Mouse (Mus musculus) ovary, postnatal 36 days (tissue): Measurements from ENCODE around the gene Rbm26.

Experiments
- DNase-seq: peaks from one replicate; pipeline ENCODE4 v3.0.0; 2022; ENCODE audit warnings: low spot score, mixed read lengths

Gene Rbm26

GRCm38 (mm10) chr14:105085332-105085993 lies 91.7 kb downstream of the Rbm26 start:
- no peak for DNase-seq

GRCm38 (mm10) chr14:105084757-105085330 lies 92.3 kb downstream of the Rbm26 start:
- DNase-seq, result no peak

- DNase-seq, result no peak
Observed at GRCm38 (mm10) chr14:105084106-105084505, 93.0 kb downstream of the Rbm26 start.

- DNase-seq, result no peak
Observed at GRCm38 (mm10) chr14:105074776-105075175, 102.4 kb downstream of the Rbm26 start.

- no peak for DNase-seq
Observed at GRCm38 (mm10) chr14:105074376-105074775, 102.8 kb downstream of the Rbm26 start.

GRCm38 (mm10) chr14:105071010-105071509 lies 106.1 kb downstream of the Rbm26 start:
- DNase-seq, result no peak

GRCm38 (mm10) chr14:105070258-105071009 lies 106.7 kb downstream of the Rbm26 start:
- DNase-seq, result no peak

- DNase-seq, result no peak
Observed at GRCm38 (mm10) chr14:105068060-105068459, 109.1 kb downstream of the Rbm26 start.

- DNase-seq, result no peak
Observed at GRCm38 (mm10) chr14:105064243-105064642, 112.9 kb downstream of the Rbm26 start.

GRCm38 (mm10) chr14:105061230-105061629 lies 115.9 kb downstream of the Rbm26 start:
- no peak for DNase-seq

- DNase-seq, result no peak
Observed at GRCm38 (mm10) chr14:105057934-105058333, 119.2 kb downstream of the Rbm26 start.
